ENCODE assay signal across 20 mouse cellular contexts in the genomic region with DNA sequence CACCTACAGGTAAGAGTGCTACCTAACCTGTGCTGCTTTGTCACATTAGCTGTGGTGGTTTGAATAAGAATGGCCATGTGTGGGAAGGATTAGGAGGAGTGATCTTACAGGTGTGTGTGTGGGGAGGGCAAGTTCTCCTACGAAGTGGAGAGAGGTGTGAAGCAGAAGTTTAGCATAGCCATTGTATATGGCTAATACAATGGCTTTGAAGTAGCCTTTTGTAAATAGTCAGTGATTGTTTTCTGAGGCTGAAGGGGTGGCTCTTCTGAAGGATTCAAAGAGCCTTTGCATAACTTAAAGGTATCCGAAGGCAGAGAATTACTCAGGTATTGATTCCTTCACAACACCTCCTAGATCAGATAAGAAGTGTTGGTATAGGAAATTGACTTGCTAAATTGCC.
"Had no signal": no experiment of that assay in that cellular context is flagged by ENCODE, and none has a peak within 500 bp of the region (broad histone marks: within the 10 kb centered on the region; RNA-seq: fewer than 3 reads in every experiment).

No protein-coding gene starts in this region.

- H3K9me3 ChIP-seq: kidney, embryonic 15.5 days; limb, embryonic 12.5 days; limb, embryonic 15.5 days; stomach, embryonic 15.5 days had no signal

- DNase-seq: kidney, adult 8-10 months; kidney, postnatal 10 days; layer of hippocampus, postnatal 36 days; liver, postnatal 0 days; retina, postnatal 1 day; right cerebral cortex, postnatal 25 days; spleen, adult 18-20 months; thymus, postnatal 36 days had no signal

- H3K4me1 ChIP-seq: kidney, embryonic 15.5 days; limb, embryonic 12.5 days; limb, embryonic 15.5 days; midbrain, embryonic 13.5 days; stomach, embryonic 15.5 days had no signal

- H3K27ac ChIP-seq: kidney, embryonic 15.5 days; left cerebral cortex, adult 2 months; limb, embryonic 12.5 days; limb, embryonic 15.5 days; liver, embryonic 14.5 days; macrophage; midbrain, embryonic 13.5 days; stomach, embryonic 15.5 days had no signal

- H3K4me3 ChIP-seq: kidney, embryonic 15.5 days; left cerebral cortex, adult 2 months; limb, embryonic 12.5 days; limb, embryonic 15.5 days; midbrain, embryonic 13.5 days; stomach, embryonic 15.5 days had no signal

- H3K27me3 ChIP-seq: kidney, embryonic 15.5 days; limb, embryonic 12.5 days; limb, embryonic 15.5 days; midbrain, embryonic 13.5 days; stomach, embryonic 15.5 days had no signal

- ATAC-seq: liver, postnatal 0 days; lung, postnatal 0 days; midbrain, embryonic 13.5 days; midbrain, embryonic 16.5 days had no signal

- H3K9ac ChIP-seq: kidney, embryonic 15.5 days; limb, embryonic 12.5 days; limb, embryonic 15.5 days; liver, embryonic 14.5 days; liver, postnatal 0 days; lung, embryonic 14.5 days; midbrain, embryonic 13.5 days; stomach, embryonic 15.5 days had no signal

- H3K4me2 ChIP-seq: kidney, embryonic 15.5 days; limb, embryonic 12.5 days; limb, embryonic 15.5 days; liver, embryonic 11.5 days; lung, embryonic 14.5 days; midbrain, embryonic 13.5 days; stomach, embryonic 15.5 days had no signal
